Mouse (Mus musculus): ENCODE data around the gene Commd7. TPM values are rescaled to one million over a fixed set of nuclear protein-coding genes. Genes with fewer than 3 reads are reported as not detected.

Commd7 gene
- polyA plus RNA-seq, 1 experiment from 2014 or later, result 88.4 TPM

- Histone ChIP-seq H3K9me3 (ENCODE audit: control insufficient read depth, low read length) (no peaks in the 10 kb centered on the region), H3K4me3 (ENCODE audit: low read length) (no peak overlapping the region), H3K9ac (ENCODE audit: low read depth, low read length) (no peak overlapping the region), H3K4me2 (ENCODE audit: low read depth, low read length) (no peak overlapping the region), H3K36me3 (ENCODE audit: control insufficient read depth, insufficient read depth, low read length) (no peaks in the 10 kb centered on the region), H3K27ac (ENCODE audit: low read length) (no peak overlapping the region), H3K4me1 (ENCODE audit: control insufficient read depth, insufficient read depth, low read length) (no peaks in the 10 kb centered on the region), H3K27me3 (replicated peaks; ENCODE audit: control insufficient read depth, insufficient read depth, low read length) (no peaks in the 10 kb centered on the region)
- ATAC-seq, result no peak
- 63% methylated on average over 4 of the region's 4 CpGs for WGBS
Measured at GRCm38 (mm10) chr2:153568013-153568412, 64.6 kb downstream of the Commd7 start.

Other genes with a start within 250 kb of the Commd7 start
- gene 4930404H24Rik, start 140.0 kb downstream of the Commd7 start, polyA plus RNA-seq (2015; fragmentation: Nextera tagmentation; extraction: Ambion mirVana), result not detected in 2 replicates
- gene Nol4l, start 102.8 kb downstream of the Commd7 start, polyA plus RNA-seq (2015; fragmentation: Nextera tagmentation; extraction: Ambion mirVana), result 28.6 and 34.2 TPM in 2 replicates
- 6.4 and 7.8 TPM in 2 replicates for gene Dnmt3b, start 16.7 kb upstream of the Commd7 start, polyA plus RNA-seq (2015; fragmentation: Nextera tagmentation; extraction: Ambion mirVana)
- not detected in 2 replicates for gene Dnmt3c, start 63.9 kb upstream of the Commd7 start, polyA plus RNA-seq (2015; fragmentation: Nextera tagmentation; extraction: Ambion mirVana)
- 200 and 227 TPM in 2 replicates for gene Mapre1, start 108.5 kb upstream of the Commd7 start, polyA plus RNA-seq (2015; fragmentation: Nextera tagmentation; extraction: Ambion mirVana)
- gene Efcab8, start 147.2 kb upstream of the Commd7 start, polyA plus RNA-seq (2015; fragmentation: Nextera tagmentation; extraction: Ambion mirVana), result 0.02 TPM in 1 of 2 replicates, not detected in the other
- gene Sun5, start 238.3 kb upstream of the Commd7 start, polyA plus RNA-seq (2015; fragmentation: Nextera tagmentation; extraction: Ambion mirVana), result not detected in 2 replicates
- gene Bpifb2, start 242.3 kb upstream of the Commd7 start, polyA plus RNA-seq (2015; fragmentation: Nextera tagmentation; extraction: Ambion mirVana), result not detected in 2 replicates

Data from intestine, embryonic 16.5 days (tissue).